Mouse (Mus musculus) right cerebral cortex, postnatal 4 days (tissue): ENCODE results near the gene Cit.

Experiments
- DNase-seq: peaks from one replicate; pipeline ENCODE4 v3.0.0-alpha.2; 2022

Cit gene

DNA sequence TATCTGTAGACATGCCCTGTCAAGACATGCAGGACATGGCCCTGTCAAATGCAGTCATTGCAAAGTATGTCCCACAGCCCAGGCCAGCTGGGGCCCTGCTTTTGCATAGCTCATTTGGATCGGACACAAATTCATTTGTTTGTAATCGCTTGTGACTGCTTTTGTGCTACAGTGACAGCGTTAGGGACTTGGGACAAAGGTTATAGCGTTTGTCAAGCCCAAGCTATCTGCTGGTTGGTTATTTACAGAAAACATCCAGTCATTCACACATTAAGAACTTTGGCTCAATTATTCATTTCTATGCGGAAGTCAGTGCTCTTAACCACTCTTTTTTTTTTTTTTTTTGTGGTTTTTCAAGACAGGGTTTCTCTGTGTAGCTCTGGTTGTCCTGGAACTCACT is 207.1 kb downstream of the Cit start:
- DNase-seq = no peak

- no peak for DNase-seq
Observed at GRCm38 (mm10) chr5:116052826-116053225, 207.7 kb downstream of the Cit start.
